ENCODE assay signal across 11 mouse cellular contexts in the genomic region with DNA sequence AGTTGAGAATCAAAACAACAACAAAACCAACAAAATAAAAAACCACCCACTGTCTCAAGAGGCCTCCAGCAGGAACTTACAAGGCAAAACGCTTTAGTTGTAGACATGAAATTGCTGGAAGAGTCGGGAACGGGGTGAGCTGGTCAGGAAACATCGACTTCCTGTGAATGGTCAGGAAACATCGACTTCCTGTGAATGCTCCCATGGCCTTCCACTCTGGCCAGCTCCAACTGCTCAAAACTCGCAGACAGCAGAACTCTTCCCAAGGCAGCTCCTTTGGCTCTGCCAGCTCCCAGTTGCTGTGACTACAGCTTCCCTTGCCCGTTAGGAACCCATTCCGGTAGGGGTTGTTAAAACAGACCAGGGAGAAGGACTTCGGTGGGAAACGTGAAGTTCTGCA.
DNase-seq lines count a peak whose midpoint lies in the region; ATAC-seq and TF ChIP-seq lines count a peak whose summit lies in the region.
"Had no signal": no experiment of that assay in that cellular context is flagged by ENCODE, and none has a peak within 500 bp of the region (broad histone marks: within the 10 kb centered on the region; RNA-seq: fewer than 3 reads in every experiment).

No protein-coding gene starts in this region.

- H3K9me3 ChIP-seq in heart, embryonic 12.5 days (replicated peaks) = no peaks in the 10 kb centered on the region
- no peaks in the 10 kb centered on the region for H3K9me3 ChIP-seq in kidney, postnatal 0 days (replicated peaks; ENCODE audit: low read length)

- ATAC-seq in heart, embryonic 12.5 days (ENCODE audit: insufficient number of reproducible peaks, low FRiP score) = peak; percentile 57; the same call in 1 of the 2 replicates
- no peak for ATAC-seq in kidney, postnatal 0 days (replicated peaks; ENCODE audit: low FRiP score, low read depth)
- ATAC-seq: midbrain, embryonic 16.5 days had no signal

- H3K36me3 ChIP-seq in heart, embryonic 12.5 days = no peaks in the 10 kb centered on the region
- no peaks in the 10 kb centered on the region for H3K36me3 ChIP-seq in kidney, postnatal 0 days (ENCODE audit: insufficient read depth, low read length)

- H3K4me1 ChIP-seq in heart, embryonic 12.5 days (replicated peaks) = no peaks in the 10 kb centered on the region
- H3K4me1 ChIP-seq in kidney, postnatal 0 days (replicated peaks; ENCODE audit: insufficient read depth, low read length) = 0 out of 2 replicates have a peak, but pooled peaks cover 11% of the 10 kb centered on the region

- peak; percentile 11 for DNase-seq in gastrocnemius, postnatal 25 days
- DNase-seq in gastrocnemius, postnatal 10 days = no peak
- DNase-seq in adrenal gland, postnatal 36 days = peak; percentile 9 to 12
- peak; percentile 76 for DNase-seq in kidney, postnatal 0 days (ENCODE audit: low spot score)
- DNase-seq in right cerebral cortex, postnatal 36 days (ENCODE audit: low spot score in 2 of 2) = no peak
- no peak for DNase-seq in embryo, embryonic 9.5 days (ENCODE audit: extremely low spot score)
- DNase-seq in c-Kit-positive CD71-positive TER-119-positive erythroid progenitor cells, embryonic 14.5 days (ENCODE audit: low spot score) = no peak
- DNase-seq: cerebellum, adult 11 months had no signal

- peak overlapping the region; percentile 36; the same call in 1 of the 2 replicates for H3K27ac ChIP-seq in heart, embryonic 12.5 days (ENCODE audit: poor library complexity, severe bottlenecking)
- H3K27ac ChIP-seq in kidney, postnatal 0 days = peak overlapping the region; percentile 84

- no peak overlapping the region for H3K4me2 ChIP-seq in heart, embryonic 12.5 days
- H3K4me2 ChIP-seq in kidney, postnatal 0 days (ENCODE audit: low read length) = no peak overlapping the region

- no peak overlapping the region for H3K9ac ChIP-seq in heart, embryonic 12.5 days
- no peak overlapping the region for H3K9ac ChIP-seq in kidney, postnatal 0 days (ENCODE audit: low read depth, low read length)

- TF ChIP-seq CTCF in kidney, postnatal 0 days (IDR thresholded peaks at IDR 0.05; ENCODE audit: low read depth) = no peak

- no peaks in the 10 kb centered on the region for H3K27me3 ChIP-seq in heart, embryonic 12.5 days (replicated peaks)
- H3K27me3 ChIP-seq in kidney, postnatal 0 days (ENCODE audit: insufficient read depth, low read length) = no peaks in the 10 kb centered on the region

- H3K4me3 ChIP-seq in heart, embryonic 12.5 days = no peak overlapping the region
- no peak overlapping the region for H3K4me3 ChIP-seq in kidney, postnatal 0 days (replicated peaks; ENCODE audit: low read depth, low read length)
- H3K4me3 ChIP-seq: erythroblast, embryonic 14.5 days had no signal

- WGBS in heart, embryonic 12.5 days = 55% methylated on average over 10 of the region's 10 CpGs
- 45% methylated on average over 10 of the region's 10 CpGs for WGBS in kidney, postnatal 0 days

Comparison
In these comparisons a context has a peak if more than half of its experiments do, and no peak if none do; other contexts are left out.
1. DNase-seq: peak in gastrocnemius, postnatal 25 days (single experiment), adrenal gland, postnatal 36 days (2 of 2) and kidney, postnatal 0 days (single experiment); none in gastrocnemius, postnatal 10 days (single experiment), right cerebral cortex, postnatal 36 days (0 of 2), embryo, embryonic 9.5 days (single experiment) and c-Kit-positive CD71-positive TER-119-positive erythroid progenitor cells, embryonic 14.5 days (single experiment).